Mouse (Mus musculus) G1E-ER4 (cell line): Measurements from ENCODE around the gene Calr. TPM values are rescaled to one million over a fixed set of nuclear protein-coding genes. Genes with fewer than 3 reads are reported as not detected.

ENCODE experiments used
- GATA1 ChIP-seq: IDR thresholded peaks from one replicate; pipeline ENCODE4 v1.8.0; 2012; ENCODE audit warnings: low read length, inconsistent platforms
- polyA plus RNA-seq: library from polyadenylated mRNA; stranded (reverse); fragments of >175 nt; gene quantifications from 2 replicates; pipeline ENCODE4 v1.2.3, GENCODE M21; 2012

Calr gene
- 315 and 318 TPM in 2 replicates for polyA plus RNA-seq

GRCm38 (mm10) chr8:84846722-84847572, at the start of gene Calr:
Gene Calr (minus strand): TSS chr8:84846934.
- TF ChIP-seq GATA1 = no peak

- no peak for TF ChIP-seq GATA1
Observed at GRCm38 (mm10) chr8:84895963-84896362, 49.2 kb upstream of the Calr start.

- TF ChIP-seq GATA1 = no peak
Observed at GRCm38 (mm10) chr8:84893709-84894134, 47.0 kb upstream of the Calr start, which contains the start of gene Gcdh. Gene Gcdh (minus strand): TSS chr8:84893921.

GRCm38 (mm10) chr8:84892993-84893708, 46.4 kb upstream of the Calr start:
- TF ChIP-seq GATA1 = no peak

GRCm38 (mm10) chr8:84889141-84889540, 42.4 kb upstream of the Calr start:
- TF ChIP-seq GATA1 = no peak

GRCm38 (mm10) chr8:84888280-84888679, 41.5 kb upstream of the Calr start:
- no peak for TF ChIP-seq GATA1

- no peak for TF ChIP-seq GATA1
Observed at GRCm38 (mm10) chr8:84884728-84885127, 38.0 kb upstream of the Calr start.

GRCm38 (mm10) chr8:84878915-84879314, 32.2 kb upstream of the Calr start:
- TF ChIP-seq GATA1 = no peak

GRCm38 (mm10) chr8:84877297-84878035, 30.7 kb upstream of the Calr start:
- TF ChIP-seq GATA1 = no peak

GRCm38 (mm10) chr8:84874339-84874738, 27.6 kb upstream of the Calr start:
- no peak for TF ChIP-seq GATA1

GRCm38 (mm10) chr8:84873016-84873415, 26.3 kb upstream of the Calr start:
- no peak for TF ChIP-seq GATA1

GRCm38 (mm10) chr8:84872309-84872965, 25.7 kb upstream of the Calr start:
- no peak for TF ChIP-seq GATA1

- no peak for TF ChIP-seq GATA1
Observed at GRCm38 (mm10) chr8:84871376-84872308, 24.9 kb upstream of the Calr start, which contains the start of gene Syce2. Gene Syce2 (plus strand): TSS chr8:84872111.

GRCm38 (mm10) chr8:84856864-84857441, 10.2 kb upstream of the Calr start, which contains the start of gene Farsa:
Gene Farsa (plus strand): TSS chr8:84856989.
- TF ChIP-seq GATA1 = no peak
